Mouse (Mus musculus) liver, postnatal 0 days (tissue): ENCODE data around the gene Gucy1b1.
A peak's percentile ranks its signal among the peaks of the same experiment; 100 is the strongest.

Experiments used
- CTCF ChIP-seq: sonication (generic); IDR thresholded peaks from 2 replicates; pipeline ENCODE4 v1.5.1; 2016; ENCODE audit warnings: antibody characterized with exemption, low read depth
- EP300 ChIP-seq: IDR thresholded peaks from 2 replicates; pipeline ENCODE4 v1.6.1; 2016; ENCODE audit warnings: antibody characterized with exemption, low read depth, mild to moderate bottlenecking

DNA sequence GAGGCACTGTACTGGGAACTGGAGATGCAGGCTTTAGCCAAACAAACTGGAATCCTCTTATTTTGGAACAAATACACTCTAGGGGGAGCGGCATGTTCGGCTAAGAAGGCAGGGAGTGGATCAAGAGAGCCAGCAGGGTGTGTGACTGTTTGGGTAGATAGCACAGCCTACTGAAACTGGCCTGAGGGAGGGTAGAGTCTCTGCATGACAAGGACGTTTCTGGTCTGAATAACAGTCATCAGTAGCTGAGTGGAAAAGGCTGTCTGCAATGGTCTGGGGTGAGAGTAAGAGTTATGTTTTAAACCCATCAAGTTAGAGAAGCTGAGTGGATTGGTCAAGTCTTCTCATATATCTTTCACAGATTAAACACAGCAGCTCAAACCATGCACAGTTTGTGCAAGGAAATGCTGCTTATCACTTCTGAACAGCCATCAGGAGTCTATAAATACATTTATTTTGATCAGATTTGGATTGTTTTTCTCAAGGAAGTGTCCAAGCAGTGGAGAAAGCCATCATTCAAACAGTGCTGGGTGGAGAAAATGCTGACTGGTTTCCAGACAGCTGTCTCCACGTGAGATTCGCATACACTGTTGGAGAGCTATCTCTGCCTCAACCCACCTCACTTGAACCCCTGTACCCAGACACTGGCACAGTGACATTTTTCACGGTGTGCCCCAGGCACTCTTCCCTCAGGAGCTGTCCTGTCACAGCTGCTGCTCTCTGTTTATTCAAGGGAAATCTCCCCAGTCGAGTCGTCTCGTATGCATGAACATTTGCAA, 12.9 kb downstream of the Gucy1b1 start:
- TF ChIP-seq EP300 (no peak), CTCF (peak; percentile 16; the same call in 1 of the 2 replicates)
